Mouse (Mus musculus) ES-CJ7 (cell line): ENCODE data around the gene Taar4.

Source experiments
- DNase-seq: peaks from one replicate; pipeline ENCODE4 v3.0.0; 2011; ENCODE audit warnings: low read depth, low spot score

Taar4 gene

GRCm38 (mm10) chr10:23960444-23960915 lies at the start of gene Taar4:
TSS of gene Taar4 (plus strand) at chr10:23960494.
- DNase-seq: no peak

GRCm38 (mm10) chr10:23920056-23920455 lies 40.2 kb upstream of the Taar4 start, which contains the start of gene Taar1:
TSS of gene Taar1 (plus strand) at chr10:23920356.
- DNase-seq: no peak

DNA sequence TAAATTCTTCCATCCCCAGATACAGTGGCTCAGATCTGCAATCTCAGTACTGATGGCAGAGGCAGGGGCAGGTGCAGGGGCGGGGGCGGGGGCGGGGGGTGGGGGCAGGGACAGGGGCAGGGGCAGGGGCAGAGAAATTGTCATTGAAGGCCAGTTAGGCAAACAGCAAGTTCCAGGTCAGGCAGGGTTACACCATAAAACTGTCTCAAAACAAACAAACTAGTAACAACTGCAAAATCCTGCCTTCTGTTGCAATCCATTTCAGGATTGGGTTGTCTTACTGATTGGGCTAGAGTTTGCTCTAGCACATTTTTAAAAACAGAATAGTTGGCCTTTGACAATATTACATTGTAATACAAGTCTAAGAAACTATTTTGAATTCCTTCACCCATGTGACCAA lies 37.8 kb upstream of the Taar4 start:
- no peak for DNase-seq

DNA sequence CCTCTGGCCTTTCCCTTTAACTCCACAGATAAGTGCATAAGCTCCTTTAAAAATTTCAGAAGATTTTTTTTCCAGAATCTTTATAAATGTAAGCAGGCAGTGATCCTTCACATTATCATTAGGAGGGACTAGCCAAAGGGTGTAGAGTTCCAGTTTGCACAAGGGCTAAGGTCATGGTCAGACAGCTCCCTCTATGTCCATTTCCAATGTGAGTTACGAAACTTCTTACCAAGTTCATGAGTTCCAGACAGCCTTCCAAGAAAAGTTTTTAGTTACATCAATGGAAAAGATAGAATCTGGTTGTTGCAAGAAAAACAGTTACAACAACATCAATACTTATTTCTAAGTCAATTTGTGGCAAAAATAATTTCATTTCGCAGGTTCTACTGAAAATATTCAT lies 36.4 kb upstream of the Taar4 start:
- no peak for DNase-seq

DNA sequence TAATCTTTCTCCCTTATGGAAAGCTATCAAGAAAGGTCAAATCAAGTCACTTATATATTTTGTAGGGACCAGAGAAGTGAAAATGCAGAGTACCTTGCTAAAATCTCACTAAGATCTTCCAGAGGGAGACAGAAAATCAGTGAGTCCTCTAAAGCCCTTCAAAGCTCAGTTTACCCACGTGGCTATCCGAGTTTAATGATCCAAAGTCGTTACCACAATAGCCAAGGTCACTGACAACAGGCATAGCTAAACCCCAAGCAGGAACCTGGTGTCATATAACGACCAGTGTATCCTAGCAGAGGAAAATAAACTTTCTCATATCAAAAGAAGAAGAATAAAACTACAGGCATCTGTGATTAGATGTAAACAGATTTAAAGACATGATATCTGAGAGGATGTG lies 22.7 kb upstream of the Taar4 start:
- DNase-seq: peak; percentile 43

- no peak for DNase-seq
Measured at GRCm38 (mm10) chr10:23938312-23938711, 22.0 kb upstream of the Taar4 start, which contains the start of gene Taar2. TSS of gene Taar2 (plus strand) at chr10:23938572.

GRCm38 (mm10) chr10:23942465-23942864 lies 17.8 kb upstream of the Taar4 start:
- peak; percentile 87 for DNase-seq

DNA sequence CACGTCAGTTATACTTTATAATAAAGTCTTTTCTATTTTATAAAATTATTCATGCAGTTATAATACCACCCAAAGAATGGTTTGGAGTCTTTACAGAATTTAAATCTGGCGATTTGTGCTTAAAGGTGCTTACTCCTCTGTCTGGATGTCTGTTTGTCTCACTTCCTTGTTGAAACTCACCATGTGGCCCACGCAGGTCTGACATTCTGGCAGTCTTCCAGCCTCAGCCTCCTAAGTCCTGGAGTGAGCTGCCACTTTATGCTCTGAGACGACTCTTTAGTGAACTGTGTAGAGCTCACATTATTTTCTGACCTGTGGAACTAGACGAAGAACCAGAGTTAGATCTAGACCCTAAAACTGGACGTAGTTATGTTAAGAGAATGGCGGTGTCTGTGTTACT lies 12.3 kb upstream of the Taar4 start:
- DNase-seq: no peak

- DNase-seq: no peak
Measured at GRCm38 (mm10) chr10:23949508-23950005, 10.7 kb upstream of the Taar4 start, which contains the start of gene Taar3. TSS of gene Taar3 (plus strand) at chr10:23949558.

GRCm38 (mm10) chr10:23951714-23952113 lies 8.6 kb upstream of the Taar4 start:
- DNase-seq: no peak

GRCm38 (mm10) chr10:23959071-23959470 lies 1.2 kb upstream of the Taar4 start:
- no peak for DNase-seq

DNA sequence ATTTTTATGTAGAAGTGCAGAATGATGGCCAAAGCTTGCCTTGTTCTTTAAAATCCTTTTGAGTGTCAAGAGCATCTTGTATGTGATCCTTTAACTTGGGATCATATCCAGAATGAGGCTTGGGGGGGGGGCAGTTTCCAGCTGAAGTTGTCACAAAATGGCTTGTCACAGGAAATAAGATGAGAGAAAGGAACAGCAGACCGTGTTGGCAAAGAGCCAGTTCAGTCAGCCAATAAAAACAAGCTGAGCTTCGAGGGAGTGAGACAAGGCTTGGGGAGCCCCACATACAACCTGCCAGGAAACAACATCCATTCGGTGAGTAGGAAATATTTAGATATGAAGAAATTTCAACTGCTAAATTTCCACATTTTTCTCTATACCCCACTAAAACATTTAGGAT lies 3.1 kb downstream of the Taar4 start:
- no peak for DNase-seq

DNA sequence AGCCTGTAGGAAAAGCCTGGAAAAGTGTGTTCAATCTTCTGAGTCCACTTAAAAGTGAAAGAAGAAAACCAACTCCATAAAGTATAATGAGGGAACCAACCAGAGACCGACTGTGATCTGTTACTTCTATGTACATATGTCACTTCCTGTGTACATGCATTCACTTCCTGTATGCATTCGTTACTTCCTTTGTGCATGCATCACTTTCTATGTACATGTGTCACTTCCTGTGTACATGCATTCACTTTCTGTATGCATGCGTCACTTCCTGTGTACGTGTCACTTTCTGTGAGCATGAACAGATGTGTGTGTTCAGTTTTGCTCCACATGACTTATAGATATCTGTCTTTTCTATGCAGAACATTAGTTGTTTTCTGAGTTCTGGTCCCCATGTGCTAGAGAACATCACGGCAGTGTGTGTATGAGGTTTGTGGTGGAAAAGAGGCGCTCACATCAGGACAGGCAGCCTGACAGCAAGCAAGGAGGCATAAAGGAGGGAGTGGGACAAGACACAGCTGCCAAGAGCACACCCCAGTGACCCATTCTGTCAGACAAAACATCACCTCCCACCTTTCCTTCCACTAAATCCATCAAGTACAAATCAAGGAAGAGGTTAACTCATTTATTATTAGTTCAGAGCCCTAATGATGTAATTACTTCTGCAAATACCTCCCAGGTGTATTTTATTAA lies 4.8 kb downstream of the Taar4 start:
- no peak for DNase-seq

DNA sequence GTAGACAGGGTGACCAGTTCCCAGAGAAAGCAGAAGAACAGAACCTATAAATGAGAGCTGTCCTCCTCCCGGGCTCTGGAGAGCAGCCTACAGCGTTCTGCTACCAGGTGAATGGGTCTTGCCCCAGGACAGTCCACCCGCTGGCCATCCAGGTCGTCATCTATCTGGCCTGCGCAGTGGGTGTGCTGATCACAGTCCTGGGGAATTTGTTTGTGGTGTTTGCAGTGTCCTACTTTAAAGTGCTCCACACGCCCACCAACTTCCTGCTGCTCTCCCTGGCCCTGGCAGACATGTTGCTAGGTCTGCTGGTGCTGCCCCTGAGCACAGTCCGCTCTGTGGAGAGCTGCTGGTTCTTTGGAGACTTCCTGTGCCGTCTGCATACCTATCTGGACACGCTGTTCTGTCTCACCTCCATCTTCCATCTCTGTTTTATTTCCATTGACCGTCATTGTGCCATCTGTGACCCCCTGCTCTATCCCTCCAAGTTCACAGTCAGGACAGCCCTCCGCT lies 10.4 kb downstream of the Taar4 start, which contains the start of gene Taar5:
TSS of gene Taar5 (plus strand) at position 51 of the 510 bp plus-strand sequence.
- DNase-seq: no peak

GRCm38 (mm10) chr10:23971256-23971655 lies 11.0 kb downstream of the Taar4 start:
- DNase-seq: no peak

DNA sequence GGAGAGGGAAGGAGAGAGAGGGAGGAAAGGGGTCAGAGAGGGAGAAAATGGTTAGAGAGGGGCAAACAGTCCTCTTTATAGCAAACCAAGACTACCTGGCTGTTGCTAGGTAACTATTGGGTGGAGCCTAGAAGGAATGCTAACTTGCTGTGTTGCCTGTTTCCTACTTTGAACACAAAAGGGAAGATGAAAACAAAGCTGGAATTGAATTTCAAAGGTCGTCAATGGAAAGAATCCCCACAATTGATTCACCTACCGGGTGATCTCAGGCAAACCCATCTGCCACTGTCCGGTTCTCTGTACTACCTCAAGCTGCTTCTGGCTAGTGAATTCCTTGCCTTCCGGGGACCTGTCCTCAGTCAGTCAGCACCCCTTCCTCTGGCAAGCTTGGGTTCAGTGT lies 17.7 kb downstream of the Taar4 start:
- DNase-seq: peak; percentile 79

GRCm38 (mm10) chr10:23978901-23979705 lies 18.8 kb downstream of the Taar4 start:
- DNase-seq: peak; percentile 94

DNA sequence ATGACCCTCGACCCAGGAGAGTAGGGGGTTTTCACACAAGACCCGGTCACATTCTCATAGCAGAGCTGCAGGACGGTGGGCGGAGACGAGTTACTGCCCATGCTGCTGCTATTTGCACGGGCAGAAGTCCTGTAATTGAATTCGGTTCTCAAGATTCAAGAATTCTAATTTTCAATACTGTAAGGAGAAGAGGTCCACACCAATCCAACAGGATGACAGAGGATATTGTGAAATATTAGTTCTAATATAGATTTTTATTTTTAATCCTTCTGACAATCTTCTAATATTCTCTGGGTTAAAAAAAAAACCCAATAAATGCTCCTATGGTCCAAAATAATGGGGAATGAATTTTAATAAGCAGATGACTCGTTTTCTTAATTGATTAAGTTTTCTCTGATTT lies 25.3 kb downstream of the Taar4 start, which contains the start of gene Taar6:
TSS of gene Taar6 (minus strand) at position 101 of the 400 bp plus-strand sequence.
- no peak for DNase-seq

DNA sequence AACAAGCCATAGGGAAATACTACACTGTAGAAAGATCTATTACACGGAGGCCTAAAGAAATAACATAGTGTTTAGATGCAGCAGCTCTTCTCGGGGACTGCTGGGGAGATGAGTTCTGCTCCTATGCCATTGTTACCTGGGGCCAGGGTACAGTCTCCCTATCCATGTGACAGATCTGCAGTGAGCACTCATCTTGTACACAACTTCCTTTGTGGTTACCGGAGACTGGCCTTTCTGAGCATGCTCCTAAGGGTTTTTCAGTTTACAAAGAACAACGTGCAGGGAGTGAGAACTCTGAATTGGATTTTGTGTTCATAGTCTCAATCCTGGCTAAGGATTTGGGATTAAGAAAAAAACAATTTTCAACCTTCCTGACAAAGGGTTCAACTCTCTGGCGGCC lies 26.1 kb downstream of the Taar4 start:
- no peak for DNase-seq

DNA sequence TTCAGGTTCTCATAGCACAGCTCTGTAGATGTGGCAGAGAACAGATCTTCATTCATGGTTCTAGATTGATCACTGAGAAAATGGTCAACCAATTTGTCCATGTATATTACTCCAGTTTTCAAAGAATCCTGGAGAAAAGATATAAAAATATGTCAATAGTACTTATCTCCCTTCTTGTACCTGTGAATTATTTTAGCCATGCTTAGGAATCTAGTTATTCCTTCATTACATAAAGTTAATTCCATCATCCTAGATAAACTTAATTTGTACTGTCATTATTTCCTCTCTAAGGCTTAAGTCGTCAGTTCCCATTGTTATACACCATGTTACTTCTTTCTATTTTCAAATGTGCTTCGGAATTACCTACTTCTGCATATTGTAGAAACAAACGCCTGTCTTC lies 33.1 kb downstream of the Taar4 start, which contains the start of gene Taar7a:
TSS of gene Taar7a (minus strand) at position 101 of the 400 bp plus-strand sequence.
- DNase-seq: no peak

DNA sequence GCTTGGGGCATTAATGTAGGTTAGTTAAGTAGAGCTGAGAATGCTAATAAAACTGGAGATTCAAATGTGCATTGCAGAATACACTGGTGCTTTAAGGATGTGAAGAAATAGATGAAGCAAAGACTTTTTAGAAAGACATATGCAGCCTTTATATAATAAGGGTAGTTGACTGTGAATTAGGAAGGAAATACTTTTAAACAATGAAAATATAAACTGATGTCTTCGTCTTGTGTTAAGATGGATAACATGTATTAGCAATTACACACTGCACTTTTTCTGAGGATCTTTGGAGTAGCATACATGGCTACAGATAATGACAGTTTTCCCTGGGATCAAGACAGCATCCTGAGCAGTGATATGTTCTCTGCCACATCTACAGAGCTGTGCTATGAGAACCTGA lies 39.3 kb downstream of the Taar4 start, which contains the start of gene Taar7b:
TSS of gene Taar7b (plus strand) at position 301 of the 400 bp plus-strand sequence.
- no peak for DNase-seq

DNA sequence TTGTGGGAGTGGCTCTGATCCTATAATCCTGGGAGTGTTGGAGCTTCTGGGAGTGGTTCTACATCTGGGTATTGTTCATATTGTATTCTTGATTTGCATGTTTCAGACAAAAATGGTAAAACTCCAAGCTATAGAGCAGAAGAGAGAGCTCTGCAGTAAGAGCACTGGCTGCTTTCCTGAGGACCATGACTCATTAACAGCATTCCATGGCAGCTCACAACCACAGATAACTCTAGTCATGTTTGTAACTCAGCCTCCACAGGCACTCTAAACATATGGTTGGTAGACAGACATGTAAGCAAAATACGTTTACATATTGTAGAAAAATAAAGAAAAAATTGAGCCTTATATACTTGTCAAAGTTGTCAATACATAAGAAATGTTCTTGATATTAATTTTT lies 46.1 kb downstream of the Taar4 start:
- no peak for DNase-seq
